Mouse (Mus musculus) C2C12 (cell line): ENCODE results near the gene Agps.

Source experiments
- CEBPB ChIP-seq: IDR thresholded peaks from one replicate; pipeline ENCODE4 v1.6.1; 2011; ENCODE audit warnings: low read depth, mild to moderate bottlenecking, control low read depth, moderate library complexity
- CTCF ChIP-seq: IDR thresholded peaks from one replicate; pipeline ENCODE4 v1.5.1; 2011; ENCODE audit not compliant: control insufficient read depth, insufficient read depth, insufficient read length
- FOSL1 ChIP-seq: IDR thresholded peaks from one replicate; pipeline ENCODE4 v1.8.0; 2011; ENCODE audit warnings: mild to moderate bottlenecking, low read length; ENCODE audit not compliant: poor library complexity, insufficient read depth, severe bottlenecking
- MAX ChIP-seq: IDR thresholded peaks from one replicate; pipeline ENCODE4 v1.6.1; 2011; ENCODE audit warnings: mild to moderate bottlenecking, control low read depth
- MYOD1 ChIP-seq: IDR thresholded peaks from one replicate; pipeline ENCODE4 v1.6.1; 2011; ENCODE audit warnings: low read depth; ENCODE audit not compliant: control insufficient read depth, insufficient read length
- MYOG ChIP-seq: IDR thresholded peaks from one replicate; pipeline ENCODE4 v1.6.1; 2011; ENCODE audit not compliant: control insufficient read depth, insufficient read length; ENCODE audit errors: extremely low read depth
- USF1 ChIP-seq: IDR thresholded peaks from one replicate; pipeline ENCODE4 v1.6.1; 2011; ENCODE audit warnings: low read depth, mild to moderate bottlenecking, control low read depth, moderate library complexity

GRCm38 (mm10) chr2:75852483-75852882 is 20.5 kb downstream of the Agps start:
- TF ChIP-seq CEBPB (no peak), MYOD1 (no peak), CTCF (no peak), USF1 (no peak), FOSL1 (no peak), MAX (no peak), MYOG (no peak)
